Mouse (Mus musculus): ENCODE data around the gene Dcdc2c. TPM values are rescaled to one million over a fixed set of nuclear protein-coding genes. Genes with fewer than 3 reads are reported as not detected.

Gene Dcdc2c
- 0.08 TPM in 1 of 2 replicates, not detected in the other for polyA plus RNA-seq (2015; fragmentation: Nextera tagmentation; extraction: Ambion mirVana)

DNA sequence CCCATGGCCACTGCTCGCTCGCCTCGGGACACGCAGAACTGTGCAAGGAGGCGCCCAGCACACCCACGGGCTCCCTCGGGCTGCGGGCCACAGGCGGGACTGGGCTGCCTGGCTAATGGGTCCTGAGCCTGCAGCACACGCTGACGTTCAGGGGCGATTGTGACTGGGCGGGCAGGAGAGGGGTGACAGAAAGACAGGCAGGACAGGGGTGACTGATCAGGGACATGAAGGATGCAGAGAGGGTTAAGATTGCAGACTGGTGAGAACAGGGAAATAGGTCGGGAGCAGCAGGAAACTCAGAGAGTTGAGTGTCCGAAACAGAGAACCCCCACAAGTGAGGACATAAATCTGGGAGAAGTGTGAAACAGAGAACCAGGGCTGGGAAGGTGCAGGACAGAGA, at the start of gene Dcdc2c:
TSS of gene Dcdc2c (minus strand) at position 101 of the 400 bp plus-strand sequence.
- Histone ChIP-seq H3K9me3 (replicated peaks) (no peaks in the 10 kb centered on the region), H3K4me3 (replicated peaks) (no peak within 1 kb of the TSS), H3K9ac (no peak within 1 kb of the TSS), H3K4me2 (no peak within 1 kb of the TSS), H3K36me3 (replicated peaks) (no peaks in the 10 kb centered on the region), H3K27ac (replicated peaks) (no peak within 1 kb of the TSS), H3K4me1 (replicated peaks) (no peaks in the 10 kb centered on the region), H3K27me3 (peaks cover 3% of the 10 kb centered on the region; the same call in 1 of the 2 replicates)
- WGBS (ENCODE audit: insufficient replicate concordance), result 55% methylated on average over 15 of the region's 15 CpGs
- ATAC-seq (ENCODE audit: insufficient read depth), result no peak

DNA sequence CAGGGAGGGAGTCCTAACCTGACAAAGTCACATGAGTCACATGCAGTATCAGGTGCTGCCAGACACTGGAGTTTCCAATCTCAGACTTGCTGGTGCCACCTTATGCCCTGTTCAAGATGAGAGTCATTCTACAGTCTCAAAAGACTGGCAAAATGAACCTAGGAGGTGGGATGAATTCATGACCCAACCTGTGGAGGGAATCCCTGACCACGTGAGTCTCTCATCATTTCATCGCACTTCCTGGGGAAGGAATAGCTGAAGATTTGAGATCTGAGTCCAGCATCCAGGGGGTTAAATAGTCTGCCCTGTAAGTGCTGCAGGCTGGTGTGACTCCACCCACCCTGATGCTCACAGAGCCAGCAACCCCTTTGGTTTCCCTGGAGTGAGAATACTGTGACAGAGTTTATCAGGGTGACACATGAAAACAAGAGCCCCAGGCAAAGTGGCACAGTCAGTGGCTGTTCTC, 46.4 kb upstream of the Dcdc2c start:
- Histone ChIP-seq H3K4me3 (replicated peaks) (no peak overlapping the region), H3K27me3 (no peaks in the 10 kb centered on the region), H3K9me3 (replicated peaks) (no peaks in the 10 kb centered on the region), H3K36me3 (replicated peaks) (no peaks in the 10 kb centered on the region), H3K4me1 (replicated peaks) (no peaks in the 10 kb centered on the region), H3K4me2 (no peak overlapping the region), H3K27ac (replicated peaks) (no peak overlapping the region), H3K9ac (no peak overlapping the region)
- no peak for ATAC-seq (ENCODE audit: insufficient read depth)
- 40% methylated on average over 2 of the region's 2 CpGs for WGBS (ENCODE audit: insufficient replicate concordance)

DNA sequence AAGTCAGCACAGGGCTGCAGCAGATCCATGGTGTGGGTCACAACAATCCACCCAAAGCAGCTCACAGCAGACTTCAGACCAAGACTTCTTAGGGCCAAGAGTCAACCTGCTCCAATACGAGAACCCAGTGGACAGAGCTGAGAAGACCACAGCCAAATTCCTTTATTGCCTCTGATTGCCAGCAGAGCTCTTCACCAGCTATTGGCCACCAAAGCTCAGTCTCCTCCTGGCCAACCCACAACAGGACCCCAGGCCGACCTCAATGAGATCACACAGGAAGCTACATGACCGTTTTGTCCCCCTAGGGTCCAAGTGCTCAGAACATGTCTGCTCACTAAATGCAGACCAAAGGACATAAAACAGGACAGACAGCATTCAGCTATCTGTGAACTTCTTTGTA, 45.9 kb upstream of the Dcdc2c start:
- H3K4me2 ChIP-seq, result no peak overlapping the region
- 29% methylated on average over 3 of the region's 3 CpGs for WGBS (ENCODE audit: insufficient replicate concordance)
- H3K27me3 ChIP-seq, result no peaks in the 10 kb centered on the region
- H3K36me3 ChIP-seq (replicated peaks), result no peaks in the 10 kb centered on the region
- H3K9ac ChIP-seq, result no peak overlapping the region
- H3K27ac ChIP-seq (replicated peaks), result no peak overlapping the region
- ATAC-seq (ENCODE audit: insufficient read depth), result no peak
- no peaks in the 10 kb centered on the region for H3K9me3 ChIP-seq (replicated peaks)
- no peak overlapping the region for H3K4me3 ChIP-seq (replicated peaks)
- no peaks in the 10 kb centered on the region for H3K4me1 ChIP-seq (replicated peaks)

DNA sequence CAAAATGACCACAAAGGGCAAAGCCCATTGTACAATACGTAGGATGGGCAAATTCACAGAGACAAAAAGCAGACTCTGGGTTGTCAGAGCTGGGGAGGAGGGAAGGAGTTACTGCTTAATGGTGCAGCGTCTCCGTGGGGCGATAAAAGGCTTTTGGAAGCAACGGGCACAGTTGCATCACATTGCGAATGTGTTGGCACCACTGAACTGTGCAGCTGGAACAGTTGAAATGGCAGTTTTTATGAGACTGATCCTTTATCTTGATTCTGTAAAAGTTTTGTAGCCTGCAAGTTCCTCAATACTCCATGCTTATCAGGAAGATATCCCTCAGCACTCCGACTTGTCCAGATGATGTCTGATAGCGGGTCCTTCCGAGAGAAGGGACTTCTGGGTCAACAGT, 45.5 kb upstream of the Dcdc2c start:
- Histone ChIP-seq H3K4me1 (replicated peaks) (no peaks in the 10 kb centered on the region), H3K4me3 (replicated peaks) (no peak overlapping the region), H3K27ac (replicated peaks) (no peak overlapping the region), H3K9ac (no peak overlapping the region), H3K4me2 (no peak overlapping the region), H3K27me3 (no peaks in the 10 kb centered on the region), H3K36me3 (replicated peaks) (no peaks in the 10 kb centered on the region), H3K9me3 (replicated peaks) (no peaks in the 10 kb centered on the region)
- 55% methylated on average over 9 of the region's 9 CpGs for WGBS (ENCODE audit: insufficient replicate concordance)
- no peak for ATAC-seq (ENCODE audit: insufficient read depth)

DNA sequence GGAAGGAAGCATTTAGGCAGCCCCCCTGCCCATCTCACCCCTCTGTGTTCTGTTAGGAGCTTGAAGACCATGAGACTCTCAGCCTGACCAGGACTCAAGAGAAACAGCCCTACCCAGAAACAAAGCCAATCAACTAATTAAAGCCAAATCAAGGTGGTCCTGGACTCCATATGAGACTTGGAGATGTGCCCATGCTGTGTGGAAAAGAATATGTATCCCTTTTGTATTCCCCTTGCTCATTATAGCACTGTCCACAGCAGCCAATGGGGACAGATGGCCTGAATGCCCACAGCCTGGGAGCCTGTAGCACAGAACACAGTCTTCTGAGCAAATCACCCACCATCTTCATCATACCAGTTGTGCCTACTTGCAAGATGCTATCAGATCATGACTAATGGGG, 44.7 kb upstream of the Dcdc2c start:
- Histone ChIP-seq H3K4me3 (replicated peaks) (no peak overlapping the region), H3K36me3 (replicated peaks) (no peaks in the 10 kb centered on the region), H3K4me2 (no peak overlapping the region), H3K27ac (replicated peaks) (no peak overlapping the region), H3K27me3 (no peaks in the 10 kb centered on the region), H3K9ac (no peak overlapping the region), H3K9me3 (replicated peaks) (no peaks in the 10 kb centered on the region), H3K4me1 (replicated peaks) (no peaks in the 10 kb centered on the region)
- no peak for ATAC-seq (ENCODE audit: insufficient read depth)

DNA sequence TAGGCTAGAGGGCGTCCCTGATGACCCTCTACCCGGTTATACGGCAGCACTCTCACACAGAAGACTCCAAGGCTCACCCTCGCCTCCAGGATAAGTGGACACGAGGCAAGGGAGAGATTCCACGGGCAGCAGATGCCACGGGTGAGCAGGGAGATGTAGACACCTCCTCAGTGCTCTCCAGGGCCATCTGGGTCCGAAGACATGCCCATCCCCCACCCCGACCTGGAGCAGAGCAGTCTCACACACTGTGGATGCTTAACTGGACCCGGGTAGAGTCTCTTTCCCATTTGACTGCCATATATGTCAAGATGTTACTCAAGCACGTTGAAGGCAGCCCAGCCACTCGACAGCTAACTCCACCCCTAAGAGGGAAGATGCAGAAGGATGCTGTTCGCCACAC, 38.2 kb upstream of the Dcdc2c start:
- no peaks in the 10 kb centered on the region for H3K4me1 ChIP-seq (replicated peaks)
- no peak overlapping the region for H3K4me3 ChIP-seq (replicated peaks)
- H3K27ac ChIP-seq (replicated peaks), result no peak overlapping the region
- no peaks in the 10 kb centered on the region for H3K9me3 ChIP-seq (replicated peaks)
- peaks cover 18% of the 10 kb centered on the region; the same call in 1 of the 2 replicates for H3K27me3 ChIP-seq
- no peaks in the 10 kb centered on the region for H3K36me3 ChIP-seq (replicated peaks)
- H3K9ac ChIP-seq, result no peak overlapping the region
- peak; percentile 15; the same call in 1 of the 2 replicates for ATAC-seq (ENCODE audit: insufficient read depth)
- no peak overlapping the region for H3K4me2 ChIP-seq
- 32% methylated on average over 13 of the region's 13 CpGs for WGBS (ENCODE audit: insufficient replicate concordance)

DNA sequence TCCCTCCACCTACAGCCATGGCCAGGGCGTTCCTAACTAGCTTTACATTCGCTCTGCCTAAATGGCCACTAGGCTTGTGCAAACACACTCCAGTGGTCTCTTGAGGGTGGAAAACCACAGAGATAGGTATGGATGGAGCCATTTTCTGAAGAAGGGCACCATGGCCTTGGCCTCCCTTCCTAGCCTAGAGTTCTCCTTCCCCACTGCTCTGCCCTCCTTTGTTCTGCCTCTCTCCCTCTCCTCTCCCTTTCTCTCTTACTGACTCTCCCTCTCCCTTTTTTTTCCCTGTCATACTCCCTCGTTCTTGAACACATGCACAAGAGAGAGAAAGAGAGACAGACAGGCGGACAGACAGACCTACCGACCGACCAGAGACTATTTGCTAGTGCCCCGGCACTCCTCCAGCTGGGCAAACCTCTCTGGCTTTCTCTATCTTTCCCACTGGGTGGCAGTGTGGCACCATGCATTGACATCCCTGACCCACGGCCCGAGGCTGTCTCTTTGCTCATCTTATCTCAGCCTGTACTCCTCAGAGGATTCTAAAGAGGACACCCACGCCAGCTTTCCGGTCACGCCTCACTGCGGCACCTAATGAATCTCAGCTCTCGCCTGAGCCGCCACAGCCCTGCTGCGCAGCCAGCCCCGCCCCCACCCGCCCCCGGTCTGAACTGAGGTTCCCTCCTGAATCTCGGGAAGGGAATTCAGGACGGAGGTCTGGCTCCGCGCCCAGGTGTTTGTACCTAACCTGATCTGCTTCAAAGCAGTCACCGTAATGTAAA, 37.1 kb upstream of the Dcdc2c start:
- Histone ChIP-seq H3K4me2 (peak overlapping the region; percentile 50), H3K4me1 (replicated peaks) (no peaks in the 10 kb centered on the region), H3K9me3 (replicated peaks) (no peaks in the 10 kb centered on the region), H3K36me3 (replicated peaks) (no peaks in the 10 kb centered on the region), H3K9ac (no peak overlapping the region), H3K27ac (replicated peaks) (no peak overlapping the region), H3K4me3 (replicated peaks) (peak overlapping the region; percentile 31), H3K27me3 (peaks cover 18% of the 10 kb centered on the region; the same call in 1 of the 2 replicates)
- peak; percentile 70 for ATAC-seq (ENCODE audit: insufficient read depth)
- WGBS (ENCODE audit: insufficient replicate concordance), result 8% methylated on average over 24 of the region's 24 CpGs

DNA sequence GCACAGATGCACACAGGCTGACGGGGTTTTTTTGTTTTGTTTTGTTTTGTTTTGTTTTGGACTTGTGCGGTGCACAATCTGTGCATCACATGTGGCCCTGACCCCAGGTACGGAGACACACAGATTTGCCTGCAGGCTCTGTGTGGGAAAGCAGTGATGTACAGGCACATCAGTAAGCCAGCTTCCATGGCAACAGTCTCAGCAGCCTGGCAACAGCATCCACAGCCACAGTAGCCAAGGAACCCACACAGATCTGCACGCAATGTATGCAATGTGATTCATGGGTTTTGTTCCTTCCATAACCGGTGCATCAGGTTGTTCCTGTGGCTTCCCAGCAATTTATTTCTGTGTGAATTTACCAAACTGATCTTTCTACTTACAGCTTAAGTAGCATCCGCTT, 35.8 kb upstream of the Dcdc2c start:
- no peak overlapping the region for H3K27ac ChIP-seq (replicated peaks)
- H3K27me3 ChIP-seq, result peaks cover 18% of the 10 kb centered on the region; the same call in 1 of the 2 replicates
- no peaks in the 10 kb centered on the region for H3K4me1 ChIP-seq (replicated peaks)
- no peak overlapping the region for H3K9ac ChIP-seq
- H3K36me3 ChIP-seq (replicated peaks), result no peaks in the 10 kb centered on the region
- no peaks in the 10 kb centered on the region for H3K9me3 ChIP-seq (replicated peaks)
- H3K4me3 ChIP-seq (replicated peaks), result no peak overlapping the region
- H3K4me2 ChIP-seq, result no peak overlapping the region
- no peak for ATAC-seq (ENCODE audit: insufficient read depth)
- 63% methylated on average over 6 of the region's 6 CpGs for WGBS (ENCODE audit: insufficient replicate concordance)

DNA sequence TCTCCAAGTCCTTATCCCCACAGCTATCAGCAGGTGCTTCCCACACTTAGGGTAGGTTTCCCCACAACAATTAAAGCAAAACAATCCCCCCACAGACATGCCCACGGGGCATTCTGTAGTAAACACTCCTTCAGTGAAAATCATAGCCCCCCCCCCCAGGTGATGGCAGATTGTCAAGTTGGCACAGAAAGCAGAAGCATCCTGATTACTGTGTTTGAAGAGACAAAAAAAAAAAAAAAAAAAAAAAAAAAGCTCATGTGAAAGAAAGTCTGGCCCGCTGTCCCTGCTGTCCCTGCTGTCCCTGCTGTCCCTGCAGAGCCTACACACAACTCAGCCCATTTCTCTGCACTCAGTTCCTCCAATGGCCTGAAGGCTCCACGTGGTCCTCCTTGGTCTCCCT, 31.8 kb upstream of the Dcdc2c start:
- no peak for ATAC-seq (ENCODE audit: insufficient read depth)
- H3K4me1 ChIP-seq (replicated peaks), result no peaks in the 10 kb centered on the region
- H3K36me3 ChIP-seq (replicated peaks), result no peaks in the 10 kb centered on the region
- H3K9ac ChIP-seq, result no peak overlapping the region
- WGBS (ENCODE audit: insufficient replicate concordance), result 40% methylated on average over 3 of the region's 3 CpGs
- H3K4me3 ChIP-seq (replicated peaks), result no peak overlapping the region
- 0 out of 2 replicates have a peak, but pooled peaks cover 6% of the 10 kb centered on the region for H3K27me3 ChIP-seq
- H3K9me3 ChIP-seq (replicated peaks), result no peaks in the 10 kb centered on the region
- H3K27ac ChIP-seq (replicated peaks), result no peak overlapping the region
- no peak overlapping the region for H3K4me2 ChIP-seq

DNA sequence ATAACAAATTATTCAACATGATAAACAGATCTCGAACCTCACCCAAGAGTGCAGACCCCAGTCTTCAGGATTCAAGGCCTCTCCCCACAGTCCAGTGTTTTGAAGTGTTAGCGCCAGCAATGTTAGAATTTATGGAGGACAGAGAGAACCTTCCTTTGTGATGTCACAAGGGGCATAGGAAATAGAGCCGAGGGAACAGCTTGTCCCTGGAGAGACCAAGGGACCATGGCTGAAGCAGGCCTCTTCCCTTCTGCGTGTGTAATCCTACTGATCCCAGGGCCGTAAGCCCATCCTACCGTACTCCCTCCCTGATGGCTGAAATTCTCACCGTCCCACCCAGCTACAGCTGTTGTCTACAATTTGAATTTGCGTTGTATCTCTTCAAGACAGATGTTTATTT, 30.2 kb upstream of the Dcdc2c start, which contains the start of gene Allc:
TSS of gene Allc (minus strand) at position 101 of the 400 bp plus-strand sequence.
- Histone ChIP-seq H3K27me3 (no peaks in the 10 kb centered on the region), H3K9ac (no peak within 1 kb of the TSS), H3K36me3 (replicated peaks) (no peaks in the 10 kb centered on the region), H3K4me1 (replicated peaks) (no peaks in the 10 kb centered on the region), H3K9me3 (replicated peaks) (no peaks in the 10 kb centered on the region), H3K4me2 (no peak within 1 kb of the TSS), H3K27ac (replicated peaks) (no peak within 1 kb of the TSS), H3K4me3 (replicated peaks) (no peak within 1 kb of the TSS)
- no peak for ATAC-seq (ENCODE audit: insufficient read depth)
- WGBS (ENCODE audit: insufficient replicate concordance), result 62% methylated on average over 8 of the region's 8 CpGs

DNA sequence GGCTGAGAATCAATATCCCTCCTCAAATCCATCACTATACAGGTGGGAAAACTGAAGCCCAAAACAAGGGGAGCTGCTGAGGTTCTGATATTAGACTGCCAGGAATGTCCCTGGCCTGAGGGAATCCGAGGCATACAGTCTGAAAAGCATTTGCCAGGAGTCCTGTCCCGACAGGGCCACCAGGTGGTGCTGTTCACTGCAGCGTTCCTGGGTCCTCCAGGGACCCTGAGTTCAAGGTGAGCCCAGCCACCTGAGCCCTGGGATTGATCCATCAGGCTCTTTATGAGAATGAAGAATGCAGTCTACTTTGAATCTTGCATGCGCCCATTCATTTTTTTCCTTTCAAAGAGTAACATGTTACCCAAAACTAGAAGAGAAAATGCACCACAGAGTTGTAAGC, 26.9 kb upstream of the Dcdc2c start:
- no peak overlapping the region for H3K4me2 ChIP-seq
- no peak overlapping the region for H3K9ac ChIP-seq
- no peak overlapping the region for H3K4me3 ChIP-seq (replicated peaks)
- H3K36me3 ChIP-seq (replicated peaks), result no peaks in the 10 kb centered on the region
- no peaks in the 10 kb centered on the region for H3K27me3 ChIP-seq
- 26% methylated on average over 4 of the region's 4 CpGs for WGBS (ENCODE audit: insufficient replicate concordance)
- H3K4me1 ChIP-seq (replicated peaks), result no peaks in the 10 kb centered on the region
- H3K27ac ChIP-seq (replicated peaks), result no peak overlapping the region
- no peaks in the 10 kb centered on the region for H3K9me3 ChIP-seq (replicated peaks)
- no peak for ATAC-seq (ENCODE audit: insufficient read depth)

DNA sequence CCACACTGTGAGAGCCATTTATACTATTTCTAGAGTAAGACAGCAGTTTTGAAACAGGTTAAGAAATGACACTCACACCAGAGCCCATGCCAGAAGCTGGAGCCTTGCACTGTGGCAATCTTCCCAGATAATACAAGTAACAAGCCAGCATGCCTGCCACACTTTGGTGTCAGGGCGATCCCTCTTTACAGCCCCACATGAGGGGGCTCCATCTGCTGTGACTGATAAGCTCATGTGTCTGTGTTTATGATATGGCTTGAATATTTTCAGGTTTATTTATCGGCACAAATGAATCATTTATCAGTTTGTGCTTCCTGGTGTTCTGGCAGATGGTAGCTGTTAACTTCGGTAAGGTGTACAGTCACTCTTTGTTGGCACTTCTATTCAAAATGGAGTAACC, 25.9 kb upstream of the Dcdc2c start:
- no peak overlapping the region for H3K27ac ChIP-seq (replicated peaks)
- no peak overlapping the region for H3K4me3 ChIP-seq (replicated peaks)
- H3K4me1 ChIP-seq (replicated peaks), result no peaks in the 10 kb centered on the region
- no peaks in the 10 kb centered on the region for H3K27me3 ChIP-seq
- no peaks in the 10 kb centered on the region for H3K36me3 ChIP-seq (replicated peaks)
- H3K4me2 ChIP-seq, result no peak overlapping the region
- 33% methylated on average over 3 of the region's 3 CpGs for WGBS (ENCODE audit: insufficient replicate concordance)
- H3K9me3 ChIP-seq (replicated peaks), result no peaks in the 10 kb centered on the region
- no peak for ATAC-seq (ENCODE audit: insufficient read depth)
- no peak overlapping the region for H3K9ac ChIP-seq

All from liver, embryonic 15.5 days (tissue).